Mouse (Mus musculus) ovary, adult 18-20 months (tissue): ENCODE results near the gene Fgf2.

Source experiments
- DNase-seq: peaks from one replicate; pipeline ENCODE4 v3.0.0; 2022; ENCODE audit warnings: low spot score, mixed read lengths

The Fgf2 gene

DNA sequence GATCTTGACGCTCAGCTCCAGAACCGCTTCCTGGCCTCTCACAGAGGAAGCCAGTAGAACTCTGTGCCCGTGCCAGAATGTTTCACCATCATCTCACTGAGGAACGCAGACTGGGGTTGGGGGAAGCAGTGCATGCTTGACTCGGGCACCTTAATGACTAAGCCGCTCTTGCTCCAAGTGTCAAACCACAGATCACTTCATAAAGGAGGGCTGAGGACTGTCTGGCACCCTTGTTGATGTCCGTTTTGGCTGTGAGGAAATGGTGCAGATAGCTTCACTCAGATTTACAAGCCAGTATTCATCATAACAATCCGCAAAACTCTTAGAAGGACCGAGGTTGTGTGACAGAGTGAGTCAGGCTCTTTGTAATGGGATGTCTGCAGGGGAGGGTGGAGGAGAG is 12.6 kb downstream of the Fgf2 start:
- DNase-seq: no peak

DNA sequence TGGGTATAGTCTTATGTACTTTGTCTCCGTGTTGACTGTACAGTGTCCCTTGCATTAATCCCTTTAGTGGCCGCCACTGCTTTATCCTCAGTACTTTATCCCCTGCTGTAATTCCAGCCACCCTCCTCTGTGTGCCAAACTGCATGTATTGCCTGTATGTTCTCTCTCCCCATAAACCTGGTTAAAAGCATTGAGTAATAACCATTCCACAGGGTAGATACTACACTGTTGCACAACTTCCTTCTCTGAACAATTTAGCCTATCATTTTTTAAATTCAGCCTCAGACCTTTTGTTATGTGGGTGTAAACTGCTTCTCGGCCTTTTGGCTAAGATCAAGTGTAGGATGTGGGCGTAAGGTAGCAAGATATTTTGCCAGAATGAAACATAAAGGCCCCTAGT is 17.0 kb downstream of the Fgf2 start:
- no peak for DNase-seq

DNA sequence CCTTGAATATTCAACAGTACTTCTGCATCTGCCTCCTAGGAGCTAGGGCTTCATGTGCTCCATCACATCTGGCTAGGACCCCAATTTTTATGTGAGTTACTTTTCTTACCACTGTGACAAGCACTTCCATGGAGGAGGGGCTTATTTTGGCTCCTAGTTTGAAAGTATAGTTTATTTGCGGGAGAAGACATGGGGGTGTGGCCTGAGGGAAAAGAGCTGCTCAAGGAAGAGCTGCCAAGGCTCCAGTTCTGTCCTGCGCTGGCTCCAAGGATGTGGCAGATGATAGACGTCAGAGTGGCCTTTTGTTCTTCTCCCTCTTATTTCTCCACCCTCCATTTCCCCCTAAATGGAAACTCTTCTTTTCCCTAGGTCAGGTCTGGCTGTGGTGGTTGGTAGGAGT is 17.8 kb downstream of the Fgf2 start:
- DNase-seq: no peak

DNA sequence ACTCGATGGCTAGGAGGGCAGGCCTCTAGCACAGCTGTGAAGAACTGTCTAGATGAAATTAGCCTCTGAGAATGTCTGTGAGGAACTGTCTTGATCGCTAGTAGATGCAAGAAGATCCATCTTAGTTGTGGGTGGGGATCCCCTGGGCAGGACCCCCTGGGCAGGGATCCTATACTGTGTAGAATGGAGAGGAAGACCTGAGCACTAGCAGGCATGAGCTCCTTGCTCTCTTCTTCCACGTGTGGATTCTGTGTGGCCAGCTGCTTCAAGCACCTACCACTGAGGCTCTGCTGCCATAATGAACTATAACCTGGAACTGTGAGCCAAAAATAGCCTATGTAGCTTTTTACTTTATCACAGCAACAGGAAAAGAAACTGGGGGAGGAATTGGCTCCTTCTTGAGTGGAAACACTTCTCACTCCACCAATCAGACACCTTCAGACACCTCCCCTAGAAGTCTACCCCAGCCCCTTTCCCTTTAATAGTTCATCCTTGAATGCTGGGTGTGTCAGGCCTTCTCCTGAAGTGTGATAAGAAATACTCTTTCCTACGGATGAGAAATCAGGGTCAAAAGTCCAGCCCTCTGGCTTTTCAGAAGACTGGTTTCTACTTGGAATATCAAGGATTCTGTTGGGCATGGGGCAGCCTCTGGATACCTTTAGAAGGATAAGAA is 18.4 kb downstream of the Fgf2 start:
- no peak for DNase-seq

DNA sequence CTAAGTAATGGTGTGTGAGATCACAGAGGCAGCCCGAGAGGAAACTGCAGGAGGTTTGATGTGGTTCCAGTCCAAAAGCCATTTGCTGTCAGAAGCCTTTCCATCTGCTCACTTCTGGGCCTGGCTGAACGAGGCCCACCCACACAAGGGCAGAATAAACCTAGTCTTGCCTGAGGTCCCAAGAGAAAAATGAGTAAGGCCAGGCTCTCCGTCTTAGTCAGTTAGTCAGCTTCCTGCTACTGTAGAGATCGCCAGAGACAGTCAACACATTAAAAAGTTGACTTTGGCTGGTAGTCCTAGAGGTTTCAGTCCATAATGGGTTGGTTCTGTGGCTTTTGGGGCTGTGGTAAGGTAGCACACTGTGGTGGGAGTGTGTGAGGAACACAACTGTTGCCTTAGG is 22.3 kb downstream of the Fgf2 start:
- no peak for DNase-seq

DNA sequence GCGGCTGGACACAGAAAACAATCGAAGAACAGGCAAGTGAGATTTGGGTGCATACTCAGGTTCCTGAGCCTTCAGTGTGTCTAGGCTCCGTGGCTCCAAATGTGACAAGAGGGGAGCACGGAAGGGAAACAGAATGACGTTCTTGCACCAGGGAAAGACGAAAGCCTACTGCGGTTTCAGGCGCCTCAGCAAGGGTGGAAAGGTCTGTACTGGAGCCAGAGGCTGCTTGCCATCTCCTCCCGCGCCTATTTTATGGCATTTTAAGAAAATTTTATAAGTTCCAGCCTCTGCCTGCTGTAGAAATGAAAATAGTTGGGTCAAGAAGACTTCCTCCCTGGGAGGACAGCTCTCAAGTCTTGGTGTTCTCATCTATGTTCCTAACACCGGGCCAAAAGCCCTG is 25.6 kb downstream of the Fgf2 start:
- no peak for DNase-seq

DNA sequence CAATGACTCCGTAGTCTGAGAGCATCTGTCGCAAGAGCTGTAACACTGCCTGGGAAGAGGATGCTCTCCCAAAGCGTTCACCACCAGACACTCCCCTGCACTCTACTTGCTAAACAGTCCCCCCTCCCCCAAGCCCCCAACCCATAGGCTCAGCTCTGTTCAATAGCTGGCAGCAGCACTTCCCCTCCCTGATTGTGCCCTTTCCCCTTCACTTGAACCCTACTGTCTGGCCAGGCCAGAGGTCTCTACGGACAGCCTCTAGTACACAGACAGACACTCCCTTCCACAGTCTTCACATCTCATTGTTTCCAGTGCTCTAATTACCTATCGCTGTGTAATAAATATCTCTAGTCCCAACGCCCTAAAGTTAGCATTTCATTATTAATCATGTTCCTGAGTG is 29.8 kb downstream of the Fgf2 start:
- no peak for DNase-seq

DNA sequence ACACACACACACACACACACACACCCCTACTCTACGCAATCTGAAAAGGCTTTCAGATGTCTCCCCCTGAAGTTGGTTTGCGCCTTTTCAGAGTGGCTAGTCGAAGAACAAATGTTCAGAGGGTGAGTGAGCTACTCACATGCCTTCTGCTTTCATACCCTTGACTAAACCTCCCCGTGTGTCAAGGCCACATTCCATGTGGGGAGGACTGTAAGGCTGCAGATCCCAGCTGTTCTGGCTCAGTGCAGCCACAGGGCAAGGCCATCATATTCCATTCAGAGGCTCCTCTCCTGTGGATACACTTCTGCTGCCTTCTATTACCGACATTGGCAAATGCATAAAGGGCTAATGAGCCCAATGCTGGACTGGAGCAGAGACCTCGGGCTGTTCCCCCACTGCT is 30.3 kb downstream of the Fgf2 start:
- DNase-seq: peak; percentile 76

DNA sequence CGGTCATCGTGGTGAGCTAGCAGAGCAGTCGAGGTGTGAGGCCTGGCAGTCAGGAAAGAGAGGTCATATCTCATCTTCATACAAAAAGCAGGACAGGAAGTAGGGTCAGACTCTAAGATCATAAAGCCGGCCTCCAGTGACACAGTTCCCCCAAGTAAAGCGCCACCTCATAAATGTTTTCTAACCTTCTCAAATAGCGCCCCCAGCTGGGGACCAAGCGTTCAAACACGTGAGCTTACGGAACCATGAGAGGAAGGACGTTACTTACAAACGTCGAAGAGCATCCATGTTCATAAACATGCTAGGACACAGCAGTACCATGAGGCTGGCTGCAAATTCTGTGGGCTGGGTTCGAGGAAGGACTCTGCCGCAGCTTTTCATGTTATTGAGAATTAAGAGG is 31.1 kb downstream of the Fgf2 start:
- no peak for DNase-seq

DNA sequence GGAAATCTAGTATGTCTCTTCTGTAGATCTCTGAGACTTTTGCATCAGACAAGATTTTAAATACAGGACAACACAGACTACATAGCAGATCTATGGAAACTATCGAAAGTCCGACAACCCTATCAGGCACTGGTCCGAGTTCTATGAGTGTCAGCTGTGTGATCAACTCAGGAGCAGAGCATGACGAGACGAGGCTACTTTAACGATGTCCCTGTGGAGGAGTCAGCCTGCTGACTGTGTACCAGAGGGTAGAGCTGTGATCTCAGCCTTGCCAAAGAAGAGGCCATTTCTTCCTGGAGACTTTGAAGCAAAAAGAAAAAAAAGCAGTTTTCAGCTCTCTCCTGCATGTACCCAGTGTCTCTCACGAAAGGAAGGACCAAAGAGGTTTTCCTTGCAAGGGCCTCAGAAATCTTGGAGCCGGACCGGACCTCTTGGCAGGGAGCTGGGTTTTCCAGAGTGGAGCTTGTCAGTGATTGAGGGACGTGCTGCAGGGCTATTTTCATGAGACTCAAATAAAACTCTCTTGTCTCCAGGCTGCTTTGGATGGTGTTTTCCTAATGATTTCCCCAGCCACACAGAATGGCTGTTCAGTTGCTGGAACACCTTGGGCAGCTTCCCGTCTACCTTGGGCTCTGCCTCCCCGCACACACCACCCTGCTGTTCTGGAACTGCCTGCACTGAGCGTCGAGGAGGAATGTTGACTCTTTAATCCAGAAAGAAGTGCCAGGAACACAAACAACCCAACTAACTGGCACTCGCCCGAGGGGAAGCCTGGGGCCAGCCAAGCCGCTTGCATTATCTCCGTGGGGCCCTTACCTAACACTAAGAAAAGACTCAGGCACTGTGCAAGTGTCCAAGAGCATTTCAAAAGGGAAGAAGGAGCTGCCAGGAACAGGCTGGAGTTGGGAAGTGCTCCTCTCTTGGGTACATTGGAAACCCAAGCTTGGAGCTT is 32.1 kb downstream of the Fgf2 start:
- no peak for DNase-seq

DNA sequence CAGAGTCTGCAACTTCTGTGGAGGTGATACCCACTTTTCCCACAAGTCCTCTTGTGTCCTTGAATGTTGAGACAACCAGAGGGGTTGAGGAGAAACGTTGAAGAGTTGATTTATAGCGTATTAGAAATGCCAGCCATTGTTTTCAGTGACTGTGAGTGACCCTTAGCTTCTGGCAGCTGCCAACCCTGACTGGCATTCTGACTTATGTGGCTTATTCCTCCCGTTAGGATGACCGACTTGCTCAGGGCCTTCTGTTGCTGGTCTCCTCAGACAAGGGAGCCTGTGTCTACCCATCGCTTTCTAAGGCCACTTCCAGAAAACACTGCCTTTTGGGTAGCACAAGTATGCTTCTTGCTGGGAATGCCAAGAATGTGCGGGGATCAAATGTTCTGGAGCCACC is 33.3 kb downstream of the Fgf2 start:
- no peak for DNase-seq

DNA sequence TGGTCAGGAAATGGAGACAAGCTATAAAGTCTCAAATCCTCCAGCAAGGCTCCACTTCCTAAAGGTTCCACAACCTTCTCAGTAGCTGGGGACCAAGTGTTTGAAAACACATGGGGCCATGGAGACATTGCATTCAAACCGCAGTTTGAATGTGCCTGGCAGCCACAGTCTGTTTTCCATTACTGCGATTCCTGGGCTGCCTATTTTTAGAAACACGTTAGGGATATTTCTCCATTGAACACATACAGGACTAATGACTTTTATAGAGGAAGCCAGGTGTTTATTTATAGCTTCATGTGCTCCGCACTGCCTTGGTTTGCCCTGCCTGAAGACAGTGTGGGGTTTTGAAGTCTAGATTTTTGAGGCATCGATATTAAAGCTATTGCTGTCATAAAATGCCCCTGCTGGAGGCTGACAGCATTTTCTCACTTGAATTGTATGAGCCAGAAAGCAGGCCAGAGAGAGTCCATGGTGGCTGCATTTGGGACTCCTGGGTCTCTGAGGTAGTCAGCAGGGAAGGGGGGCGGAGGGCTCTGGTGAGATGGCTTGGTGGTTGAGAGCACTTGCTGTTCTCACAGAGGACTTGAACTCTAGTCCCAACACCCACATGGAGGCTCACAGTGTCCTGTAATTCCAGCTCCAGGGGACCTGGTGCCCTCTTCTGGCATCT is 35.1 kb downstream of the Fgf2 start:
- no peak for DNase-seq

DNA sequence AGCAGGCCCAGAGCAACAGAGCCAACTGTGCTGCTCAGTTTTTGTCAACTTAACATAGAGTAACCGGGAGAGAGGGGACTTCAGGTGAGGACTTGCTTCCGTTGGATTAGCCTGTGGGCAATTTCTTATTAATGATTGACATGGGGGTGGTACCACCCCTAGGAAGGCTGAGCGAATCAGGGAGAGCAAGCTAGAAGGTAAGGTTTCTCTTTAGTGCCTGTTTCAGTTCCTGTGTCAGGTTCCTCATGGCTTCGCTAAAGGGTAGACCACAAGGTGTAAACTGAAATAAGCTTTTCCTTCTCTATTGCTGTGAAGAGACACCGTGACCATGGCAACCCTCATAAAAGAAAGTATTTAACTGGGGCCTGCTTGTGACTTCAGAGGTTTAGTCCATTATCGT is 39.2 kb downstream of the Fgf2 start:
- no peak for DNase-seq

DNA sequence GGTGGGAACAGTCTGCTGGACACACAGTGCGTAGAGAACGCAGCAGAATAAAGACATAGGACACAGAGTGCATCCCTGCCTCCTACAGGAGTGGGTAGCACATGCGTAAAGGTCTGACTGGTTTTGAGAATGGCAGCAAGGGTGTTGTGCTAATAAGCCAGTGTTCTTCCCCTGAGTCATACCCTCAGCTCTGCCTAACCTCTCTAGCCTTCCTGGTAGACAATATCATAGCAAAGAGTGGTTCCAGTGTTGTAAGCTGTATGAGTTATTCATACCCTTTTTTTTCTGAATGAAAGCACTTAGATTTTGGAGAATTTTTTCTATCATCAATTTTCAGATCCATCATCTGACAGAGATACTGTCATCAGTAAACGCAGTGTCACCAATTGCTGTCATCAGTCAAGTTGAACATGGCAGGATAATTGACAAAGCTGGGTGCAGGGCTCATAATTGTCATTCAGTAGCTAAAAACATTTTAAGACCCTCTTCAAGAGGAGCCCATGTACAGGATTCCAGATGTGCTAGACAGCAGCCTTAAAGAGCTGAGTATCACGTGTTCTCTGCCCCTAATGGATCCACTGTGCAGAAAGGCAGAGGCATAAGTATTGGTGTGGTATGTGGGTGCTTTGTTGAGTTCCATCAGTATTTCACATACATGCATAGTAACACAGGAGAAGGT is 48.9 kb downstream of the Fgf2 start:
- no peak for DNase-seq

DNA sequence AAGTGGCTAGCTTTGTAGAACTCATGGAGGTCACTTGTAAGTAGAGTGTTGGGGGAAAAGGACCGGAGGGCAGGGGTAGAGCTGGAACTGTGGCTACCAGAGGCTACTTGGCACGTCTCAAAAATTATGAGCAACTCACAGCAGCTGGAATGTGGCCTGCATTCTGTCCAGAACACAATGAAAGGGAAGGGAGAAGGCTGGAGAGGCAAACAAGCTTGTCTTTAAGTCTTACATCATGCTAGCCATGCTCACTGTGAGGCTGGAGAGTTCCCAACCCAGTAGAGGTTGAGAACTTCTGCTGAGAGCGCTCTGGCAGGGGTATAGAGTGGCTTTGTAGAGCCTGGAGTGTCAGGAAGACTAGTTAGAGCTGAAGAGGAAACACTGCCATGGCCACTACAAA is 49.5 kb downstream of the Fgf2 start:
- DNase-seq: no peak

DNA sequence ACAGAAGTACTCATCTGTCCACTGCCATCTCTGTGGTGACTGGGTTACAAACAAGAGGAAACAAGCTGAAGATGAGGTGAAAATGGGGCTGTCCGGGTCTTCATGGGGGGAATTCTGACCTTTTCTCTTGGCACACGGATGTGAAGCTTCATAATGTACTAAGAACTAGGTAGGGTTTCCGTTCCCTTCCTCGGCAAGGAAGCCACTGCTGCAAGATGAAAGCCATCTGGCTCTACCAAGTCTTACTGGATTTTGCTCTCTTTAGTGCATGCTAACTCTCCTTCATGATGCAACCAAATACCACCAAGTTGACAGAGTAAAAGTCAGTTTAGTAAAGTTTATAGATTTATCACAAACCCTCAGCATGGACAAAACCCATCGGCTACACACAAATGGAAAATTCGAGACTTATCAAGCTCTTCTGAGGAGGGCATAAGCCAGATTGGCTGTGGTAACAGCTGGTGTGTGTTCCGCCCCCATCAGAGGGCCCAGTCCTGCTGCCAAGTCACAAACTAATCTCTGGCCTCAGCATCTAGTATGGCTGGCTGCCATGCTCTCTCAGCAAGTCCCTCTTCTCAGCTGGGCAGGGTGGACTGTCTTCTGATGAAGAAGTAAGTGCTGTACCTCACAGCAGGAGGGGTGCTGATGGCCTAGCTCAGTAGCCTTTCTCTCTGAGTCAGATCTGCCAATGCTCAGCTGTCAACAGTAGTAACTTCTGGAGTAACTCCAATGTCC is 50.7 kb downstream of the Fgf2 start:
- peak; percentile 48 for DNase-seq

DNA sequence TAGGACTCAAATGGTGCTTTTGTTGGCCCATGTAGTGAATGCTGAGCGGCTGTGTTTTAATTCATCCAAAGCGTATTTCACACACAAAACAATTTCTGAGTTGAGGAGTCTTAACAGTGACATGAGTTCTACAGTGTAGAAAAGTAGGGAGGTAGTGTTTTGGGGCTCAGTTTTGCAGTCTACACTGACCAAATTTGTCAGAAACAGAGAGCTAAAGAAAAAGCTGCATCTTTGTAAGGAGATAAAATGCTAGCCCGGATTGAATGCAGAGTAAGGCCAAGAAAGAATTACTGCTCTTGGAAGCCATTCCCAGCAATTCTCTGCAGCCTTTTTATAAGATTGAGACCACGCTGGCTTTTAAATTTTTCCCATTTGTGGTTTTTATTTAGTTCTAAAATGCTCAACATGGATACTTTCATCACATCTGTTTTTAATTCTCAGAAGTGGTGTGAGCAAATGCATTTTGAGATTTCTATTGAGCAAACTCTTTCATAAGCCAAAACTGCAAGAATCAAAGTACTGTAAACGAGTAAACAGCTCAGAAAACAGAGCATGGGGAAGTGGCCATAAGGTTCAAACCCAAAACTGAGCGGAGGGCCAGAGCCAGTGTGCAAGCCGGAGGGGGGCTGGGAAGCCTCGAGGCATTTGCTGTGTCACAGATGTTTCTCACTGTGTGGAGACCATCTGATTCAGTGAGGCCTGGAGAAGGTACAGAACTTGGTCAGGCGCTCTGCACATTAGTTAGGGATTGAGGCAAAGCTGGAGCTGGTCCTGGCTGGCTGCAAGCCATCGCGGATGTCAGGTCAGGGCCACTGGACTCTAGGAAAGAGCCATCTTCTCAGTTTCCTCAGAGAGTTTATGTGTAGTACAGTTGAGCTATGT is 53.8 kb downstream of the Fgf2 start:
- DNase-seq: peak; percentile 52

DNA sequence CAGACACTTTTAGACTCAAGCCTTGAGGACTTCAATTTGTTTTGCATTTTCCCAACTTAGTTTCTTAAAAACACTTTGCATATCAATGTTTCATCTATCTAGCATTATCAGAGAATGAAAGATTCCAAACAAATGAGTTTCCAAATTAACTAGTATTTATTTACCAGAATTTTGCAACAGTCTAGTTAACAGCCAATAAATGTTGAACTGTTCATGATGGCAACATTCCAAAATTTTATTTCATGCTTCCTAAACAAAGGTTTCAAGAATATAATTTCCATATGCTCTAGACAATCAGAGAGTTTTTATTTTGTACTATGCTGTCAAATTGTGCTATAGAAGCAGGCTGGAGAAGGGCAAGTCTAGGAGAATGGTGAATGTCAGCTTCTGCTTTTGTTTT is 59.5 kb downstream of the Fgf2 start:
- no peak for DNase-seq

DNA sequence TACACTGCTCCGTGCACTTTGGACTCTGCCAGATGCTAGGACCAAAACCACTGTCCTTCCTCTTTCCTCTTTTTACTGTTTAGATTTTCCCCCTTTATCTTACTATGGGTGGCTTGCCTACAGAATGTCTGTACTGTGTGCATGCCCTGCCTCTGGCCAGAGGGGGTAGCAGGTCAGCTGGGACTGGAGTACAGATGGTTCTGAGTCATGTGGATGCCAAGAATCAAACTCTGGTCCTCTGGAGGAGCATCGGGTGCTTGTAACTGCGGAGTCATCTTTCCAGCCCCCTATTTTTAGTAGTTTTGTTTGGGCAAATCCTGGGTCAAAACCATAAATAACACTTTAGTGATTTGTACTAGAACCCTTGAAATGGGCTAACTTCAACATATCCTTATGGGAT is 65.3 kb downstream of the Fgf2 start:
- no peak for DNase-seq

DNA sequence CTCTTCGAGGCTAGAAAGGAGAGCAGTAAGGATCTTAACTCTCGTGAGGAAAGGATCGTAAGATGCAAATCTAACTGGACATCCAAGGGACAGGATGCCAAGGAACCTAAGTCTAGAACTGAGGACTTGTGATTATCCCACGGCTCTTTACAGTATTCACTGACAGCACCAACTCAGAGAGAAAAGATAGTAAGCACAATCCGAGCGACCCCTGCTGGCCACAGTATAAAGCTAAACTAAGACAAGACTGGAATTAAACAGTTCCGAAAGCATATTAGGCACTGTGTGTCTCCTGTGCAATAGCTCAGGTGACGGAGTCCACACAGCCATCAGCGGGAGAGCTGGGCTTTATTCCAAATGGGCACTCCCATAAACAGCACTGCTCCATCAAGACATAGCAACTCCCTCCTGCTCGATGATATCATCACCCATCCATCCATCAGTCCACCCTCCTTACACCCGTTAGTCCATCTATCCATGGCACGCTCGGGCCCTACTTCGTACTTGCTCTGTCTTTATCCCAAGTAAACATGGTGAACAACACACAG is 66.3 kb downstream of the Fgf2 start:
- DNase-seq: peak; percentile 37
